Mouse (Mus musculus): ENCODE data around the gene Grwd1.

DNA sequence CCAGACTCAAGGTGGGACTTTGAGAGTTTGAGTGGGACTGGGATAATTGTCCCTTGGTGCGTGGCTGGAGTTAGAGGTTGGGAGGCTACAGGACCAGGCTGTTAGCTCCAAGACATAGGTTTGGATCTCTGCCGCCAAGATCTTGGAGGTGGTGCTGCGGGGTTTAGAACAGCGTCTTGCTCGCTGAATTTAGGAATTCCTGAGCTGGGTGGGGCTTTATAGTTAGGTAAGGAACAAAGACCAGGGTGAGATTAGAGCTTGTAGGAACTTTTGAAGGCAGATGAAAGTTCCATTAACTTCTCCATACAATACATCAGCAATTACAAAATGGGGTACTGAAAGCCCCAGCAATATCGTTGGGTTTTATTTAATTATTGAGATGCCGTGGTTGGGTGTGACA is 30.7 kb downstream of the Grwd1 start:
- no peak for TF ChIP-seq CTCF (IDR thresholded peaks at IDR 0.05; ENCODE audit: control insufficient read depth, insufficient read depth, insufficient replicate concordance, low read depth, low read length)
- no peak for TF ChIP-seq POLR2A (IDR thresholded peaks at IDR 0.05; ENCODE audit: control insufficient read depth, low read depth, low read length)
